Mouse (Mus musculus) B cell, adult 2 months (primary cell): ENCODE data around the gene Chchd10.
A peak's percentile ranks its signal among the peaks of the same experiment; 100 is the strongest.
"Not testable (repeated sequence)": the region's sequence is repeated elsewhere in the genome, so short reads cannot be mapped to it uniquely, and the experiment has no call there.

Experiments
- DNase-seq, 2 experiments: peaks; one replicate each; pipeline ENCODE4 v3.0.0; 2022

The Chchd10 gene

DNA sequence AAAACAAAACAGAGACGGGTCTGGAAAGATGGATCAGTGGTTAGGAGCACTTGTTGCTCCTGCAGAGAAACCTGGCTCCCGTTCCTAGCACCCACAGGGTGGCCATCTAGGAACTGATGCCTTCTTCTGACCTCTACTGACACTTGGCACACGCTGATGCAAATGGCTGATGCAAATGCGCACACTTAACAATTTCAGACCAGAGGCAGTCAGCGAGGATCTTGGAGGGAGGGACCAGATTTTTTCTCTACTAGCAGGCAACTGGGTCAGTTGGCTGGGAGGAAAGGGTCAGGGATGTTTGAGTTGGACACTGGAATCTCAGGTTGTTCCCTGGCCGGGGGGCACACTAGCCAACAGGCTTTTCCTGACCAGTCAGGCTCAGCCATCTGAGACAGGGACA, at the start of gene Chchd10:
Gene Chchd10, plus strand, starts transcription at position 240 of the 400 bp plus-strand sequence.
- no peak for DNase-seq

DNA sequence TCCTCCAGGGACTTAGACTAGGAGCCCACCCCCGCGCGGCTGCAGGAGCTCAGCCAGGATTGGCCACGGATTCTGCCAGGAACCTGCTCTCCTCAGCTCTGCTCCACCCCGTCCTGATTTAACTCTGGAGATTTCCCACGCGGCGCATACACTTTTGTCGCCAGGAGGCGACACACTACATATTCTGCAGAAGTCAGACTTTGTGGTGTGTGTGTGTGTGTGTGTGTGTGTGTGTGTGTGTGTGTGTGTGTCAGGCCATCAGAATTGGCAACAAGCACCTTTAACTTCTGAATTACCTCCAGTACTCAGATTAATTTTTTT, 49.7 kb upstream of the Chchd10 start:
- peak; percentile 80 to 81 for DNase-seq

DNA sequence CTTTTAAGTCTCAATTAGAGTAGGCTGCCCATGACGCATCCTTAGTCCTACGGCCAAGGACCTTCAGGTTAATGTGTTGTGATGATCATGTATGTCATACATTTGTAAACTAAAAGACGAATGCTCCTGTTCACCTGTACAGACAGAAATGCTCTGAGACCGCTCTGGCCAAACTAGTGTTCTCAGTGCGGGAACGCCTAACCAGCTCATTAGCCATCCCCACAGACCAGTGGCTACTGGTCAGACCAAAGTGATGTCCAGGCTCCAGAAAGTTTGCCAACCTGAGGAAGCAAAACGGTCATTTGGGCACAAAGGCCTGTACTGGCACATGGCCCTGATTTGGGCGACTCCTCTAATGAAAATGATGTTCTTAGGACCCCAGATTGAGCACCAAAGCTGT, 48.2 kb upstream of the Chchd10 start:
- no peak for DNase-seq

DNA sequence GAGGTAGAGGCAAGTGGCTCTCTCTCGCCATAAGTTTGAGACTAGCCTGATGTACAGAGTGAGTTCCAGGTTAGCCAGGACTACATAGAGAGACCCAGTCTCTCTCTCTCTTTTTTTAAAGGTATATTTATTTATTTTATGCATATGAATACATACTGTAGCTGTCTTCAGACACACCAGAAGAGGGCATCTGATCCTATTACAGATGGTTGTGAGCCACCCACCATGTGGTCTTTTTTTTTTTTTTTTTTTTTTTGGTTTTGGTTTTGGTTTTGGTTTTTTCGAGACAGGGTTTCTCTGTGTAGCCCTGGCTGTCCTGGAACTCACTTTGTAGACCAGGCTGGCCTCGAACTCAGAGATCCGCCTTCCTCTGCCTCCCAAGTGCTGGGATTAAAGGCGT, 45.4 kb upstream of the Chchd10 start:
- DNase-seq, result not testable (repeated sequence)

DNA sequence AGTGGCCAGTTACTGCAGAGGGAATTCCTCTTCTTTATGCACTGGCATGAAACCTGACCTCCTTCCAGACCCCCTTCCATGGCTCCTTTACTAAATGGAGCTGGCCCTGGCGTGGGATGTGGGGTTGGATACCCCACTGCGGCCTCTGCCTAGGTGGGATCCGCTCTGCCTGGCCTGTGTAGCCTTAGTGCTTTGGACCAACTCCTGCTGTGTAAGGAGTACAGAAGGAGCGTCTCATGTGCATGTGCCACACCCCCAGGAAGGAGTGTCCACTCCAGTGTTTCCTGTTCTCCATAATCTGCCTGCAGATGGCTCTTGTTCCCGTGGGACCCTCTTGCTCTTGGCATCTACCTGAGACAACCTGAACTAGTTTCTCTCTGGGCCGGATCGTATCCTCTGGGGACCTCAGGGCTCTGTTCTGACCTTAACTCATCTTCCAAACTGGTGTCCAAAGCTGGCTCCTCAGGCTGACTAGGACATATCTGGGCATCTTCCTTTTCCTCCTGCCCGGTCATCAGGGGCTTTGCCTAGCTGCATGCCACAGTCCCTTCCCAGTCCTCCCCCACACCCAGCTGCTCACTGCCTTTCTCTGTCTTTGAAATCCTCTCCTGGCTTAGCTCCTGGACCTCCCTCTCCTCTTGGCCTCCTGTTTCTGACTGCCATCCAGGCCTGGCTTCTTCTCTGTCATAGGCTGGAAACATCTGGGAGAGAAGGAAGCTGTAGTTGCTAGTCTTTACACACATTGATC, 43.4 kb upstream of the Chchd10 start:
- DNase-seq, result no peak

DNA sequence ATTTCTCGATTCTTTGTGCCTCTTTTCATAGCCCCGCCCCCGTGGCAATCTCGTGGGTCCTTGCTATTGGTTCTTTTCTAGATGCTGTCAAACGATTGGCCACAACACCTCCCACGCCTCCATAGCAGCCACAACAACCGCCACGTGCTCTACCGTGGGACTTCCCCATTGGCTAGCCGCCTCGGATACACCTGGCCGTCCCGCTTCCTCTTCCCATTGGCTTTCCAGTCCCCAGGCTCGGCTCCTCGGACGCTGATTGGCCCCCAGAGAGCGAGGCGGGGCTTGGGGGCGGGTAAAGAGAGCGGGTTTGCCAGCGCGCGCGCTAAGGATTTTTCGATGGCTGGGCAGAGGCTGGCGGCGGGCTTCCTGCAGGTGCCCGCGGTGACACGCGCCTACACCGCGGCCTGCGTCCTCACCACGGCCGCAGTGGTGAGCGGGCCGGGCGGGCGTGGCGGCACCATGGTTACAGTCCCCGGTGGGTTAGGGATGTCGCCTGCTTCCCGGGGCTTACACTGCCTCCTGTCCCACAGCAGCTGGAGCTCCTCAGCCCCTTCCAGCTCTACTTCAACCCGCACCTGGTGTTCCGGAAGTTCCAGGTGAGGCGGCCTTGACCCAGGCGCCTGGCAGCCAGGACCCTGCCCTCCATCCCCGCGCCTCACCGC, 39.7 kb upstream of the Chchd10 start, which contains the start of gene Derl3:
Gene Derl3, plus strand, starts transcription at position 325 of the 662 bp plus-strand sequence.
- peak; percentile 96 to 97 for DNase-seq

DNA sequence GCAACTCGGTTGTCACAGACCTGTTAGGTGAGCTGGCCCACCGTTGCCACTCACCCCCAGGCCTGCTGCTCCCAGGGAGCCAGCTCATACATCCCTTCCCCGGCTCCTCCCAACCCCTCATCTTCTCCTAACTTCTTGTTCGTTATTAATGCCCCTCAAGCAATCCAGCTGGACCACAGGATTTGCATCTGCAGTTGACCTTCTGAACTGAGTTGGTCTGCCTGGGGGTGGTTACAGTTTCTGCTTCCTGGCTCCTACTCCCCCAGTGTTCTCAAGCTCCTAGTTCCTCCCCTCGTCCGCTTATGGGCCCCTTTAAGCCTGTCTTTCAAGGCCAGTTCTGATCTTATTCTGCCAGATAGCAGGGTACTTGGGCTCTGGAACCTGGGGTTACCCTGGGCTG, 38.3 kb upstream of the Chchd10 start:
- peak in 1 of 2 experiments; percentile 12 for DNase-seq

DNA sequence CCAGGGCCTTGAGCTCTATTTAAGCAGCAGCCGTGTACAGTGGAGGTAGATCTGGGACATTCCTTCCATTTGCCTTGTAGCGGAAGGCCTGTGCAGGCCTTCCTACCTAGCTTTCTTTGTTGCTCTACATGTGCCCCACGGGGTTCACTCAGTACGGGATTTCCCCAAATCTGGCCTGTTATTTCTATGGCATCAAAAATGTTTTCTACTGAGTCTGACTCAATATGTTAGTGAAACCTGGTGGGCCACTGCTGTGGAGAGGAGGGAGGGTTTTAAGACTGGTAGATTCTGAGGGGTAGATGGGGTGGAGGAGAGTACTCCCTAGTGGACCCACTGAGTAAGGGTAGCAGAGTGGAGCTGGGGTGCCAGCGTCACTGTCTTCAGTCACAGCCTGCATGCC, 37.2 kb upstream of the Chchd10 start:
- no peak for DNase-seq

DNA sequence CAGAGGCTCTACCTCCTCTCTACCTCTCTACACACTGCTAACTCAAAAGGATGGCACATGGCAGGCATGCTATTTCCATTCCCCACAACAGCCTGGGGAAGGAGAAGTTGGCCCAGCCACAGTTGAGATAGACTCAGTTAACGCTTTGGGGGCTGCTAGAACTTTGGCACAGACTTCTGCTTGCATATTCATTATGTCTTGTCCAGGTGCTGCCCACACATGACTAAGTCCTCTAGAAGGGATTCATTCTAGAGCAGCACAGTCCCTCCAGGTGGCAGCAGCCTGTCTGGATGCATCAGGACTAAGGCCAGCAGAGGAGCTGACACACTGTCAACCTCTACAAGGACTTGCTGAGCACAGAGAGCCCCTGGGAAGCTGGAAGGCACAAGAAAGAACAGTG, 36.7 kb upstream of the Chchd10 start:
- no peak for DNase-seq

DNA sequence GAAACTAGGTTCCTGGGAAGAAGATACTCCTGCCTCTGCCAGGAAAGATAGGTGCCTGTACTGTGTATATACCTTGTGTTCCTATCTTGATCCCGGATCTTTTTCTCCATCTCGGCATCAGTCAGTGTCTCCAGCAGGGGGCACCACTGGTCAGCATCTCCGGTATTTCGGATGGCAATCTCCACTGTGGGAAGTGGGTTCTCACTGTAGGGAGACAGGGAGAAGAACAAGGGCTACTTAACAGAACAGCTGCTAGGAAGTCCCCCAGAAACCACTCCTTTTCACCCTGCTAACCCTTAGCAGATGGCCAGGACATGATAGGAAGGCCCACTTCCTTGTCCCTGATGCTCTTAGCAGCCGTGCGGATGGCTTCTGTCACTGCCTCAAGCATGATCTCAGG, 35.6 kb upstream of the Chchd10 start:
- DNase-seq, result peak; percentile 69 to 71

DNA sequence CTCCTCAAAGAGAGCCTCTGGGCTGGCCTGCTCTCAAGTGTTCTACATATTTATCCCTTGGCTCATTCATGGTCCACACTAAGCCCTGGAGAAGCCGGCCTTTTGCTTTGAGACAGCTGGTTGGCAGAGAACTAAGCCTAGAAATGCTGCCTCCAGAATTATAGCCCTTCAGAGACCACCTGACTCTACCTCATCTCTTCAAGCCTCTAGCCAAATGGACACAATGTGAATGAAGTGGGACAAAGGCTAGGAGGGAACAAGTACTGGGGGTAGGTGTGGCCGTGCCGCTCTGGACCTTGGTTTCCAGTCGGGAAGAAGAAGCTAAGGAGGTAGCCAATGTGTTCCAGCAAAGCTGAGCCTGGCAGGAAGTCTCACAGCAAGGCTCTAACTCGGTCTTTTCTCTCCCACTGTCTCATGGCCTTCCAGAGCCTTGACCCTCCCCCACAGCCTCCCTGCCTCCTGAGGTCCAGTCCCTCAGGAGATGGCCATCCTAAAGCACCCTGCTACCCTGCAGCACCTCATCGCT, 34.8 kb upstream of the Chchd10 start:
- no peak for DNase-seq

DNA sequence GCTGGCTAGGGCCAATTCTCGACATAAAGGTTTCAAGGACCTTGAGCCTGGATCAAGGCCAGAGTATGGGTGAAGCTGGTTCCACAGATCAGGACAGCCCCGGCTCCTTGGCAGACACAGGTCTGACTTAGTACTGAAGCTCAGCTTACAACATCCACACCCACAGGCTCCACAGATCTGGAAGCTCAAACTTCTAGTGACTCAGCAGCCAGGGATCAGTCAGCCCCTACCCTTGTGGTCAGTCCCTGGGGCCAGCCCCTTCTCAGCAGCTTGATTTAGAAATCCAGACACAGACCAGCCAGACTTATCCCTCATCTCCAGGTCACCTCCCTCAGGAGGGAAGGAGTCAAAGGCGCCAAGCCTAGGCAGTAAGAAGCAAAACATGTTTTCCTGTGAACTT, 34.1 kb upstream of the Chchd10 start:
- no peak for DNase-seq

DNA sequence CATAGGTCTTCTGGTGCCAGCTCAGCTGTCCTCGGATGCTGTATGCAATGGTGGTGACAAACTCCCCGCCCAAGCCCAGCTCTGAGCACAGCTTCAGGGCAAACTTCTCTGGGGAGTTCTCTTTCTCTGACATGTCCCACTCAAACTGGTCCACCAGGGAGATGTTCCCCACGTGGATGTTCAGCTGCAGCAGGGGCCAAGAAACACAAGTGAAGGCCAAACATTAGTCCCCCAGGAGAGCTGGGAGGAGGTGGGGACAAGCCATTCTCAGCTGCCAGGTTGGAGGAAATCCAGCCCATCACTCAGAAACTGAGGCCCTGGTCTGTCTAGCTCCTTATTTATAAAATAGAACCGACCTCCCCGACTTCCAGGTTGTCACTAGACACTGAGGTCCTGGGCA, 28.5 kb upstream of the Chchd10 start:
- DNase-seq, result no peak

DNA sequence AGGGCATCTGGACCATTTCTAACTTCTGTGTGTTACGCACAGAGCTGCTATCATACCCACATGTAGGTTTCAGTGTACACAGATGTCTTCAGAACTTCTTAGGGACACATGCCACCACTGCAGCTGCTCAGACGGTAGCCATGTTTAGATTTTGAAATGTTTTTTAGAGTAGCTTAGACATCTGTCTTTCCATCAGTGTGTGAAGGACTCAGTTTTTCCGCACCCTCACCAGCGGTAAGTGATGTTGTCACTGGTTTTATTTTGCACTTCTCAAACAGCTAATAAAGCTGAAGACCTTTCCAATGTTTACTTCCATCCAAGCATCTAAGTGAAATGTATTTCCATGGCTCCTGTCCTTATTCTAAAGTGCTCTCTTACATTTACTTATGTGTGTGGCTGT, 26.0 kb upstream of the Chchd10 start:
- DNase-seq, result no peak

DNA sequence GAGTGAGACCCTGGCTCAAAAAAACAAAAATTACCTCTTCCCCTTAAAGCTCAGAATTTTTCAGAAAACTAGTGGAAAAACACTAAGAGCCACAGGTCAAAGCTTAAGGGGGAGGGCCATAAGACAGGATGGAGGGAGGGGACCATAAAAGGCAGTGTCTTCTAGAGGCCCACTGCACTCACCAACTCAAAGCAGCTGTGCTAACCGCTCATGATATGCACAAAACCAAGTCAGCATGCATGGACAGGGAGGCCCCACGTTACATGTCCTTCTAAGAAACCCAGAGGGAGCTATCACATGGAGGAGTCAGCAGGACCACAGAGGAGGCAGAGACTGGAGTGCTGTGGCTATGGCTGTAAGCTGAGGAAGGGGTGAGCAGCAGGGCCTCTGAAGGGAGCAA, 22.2 kb upstream of the Chchd10 start:
- DNase-seq, result no peak

DNA sequence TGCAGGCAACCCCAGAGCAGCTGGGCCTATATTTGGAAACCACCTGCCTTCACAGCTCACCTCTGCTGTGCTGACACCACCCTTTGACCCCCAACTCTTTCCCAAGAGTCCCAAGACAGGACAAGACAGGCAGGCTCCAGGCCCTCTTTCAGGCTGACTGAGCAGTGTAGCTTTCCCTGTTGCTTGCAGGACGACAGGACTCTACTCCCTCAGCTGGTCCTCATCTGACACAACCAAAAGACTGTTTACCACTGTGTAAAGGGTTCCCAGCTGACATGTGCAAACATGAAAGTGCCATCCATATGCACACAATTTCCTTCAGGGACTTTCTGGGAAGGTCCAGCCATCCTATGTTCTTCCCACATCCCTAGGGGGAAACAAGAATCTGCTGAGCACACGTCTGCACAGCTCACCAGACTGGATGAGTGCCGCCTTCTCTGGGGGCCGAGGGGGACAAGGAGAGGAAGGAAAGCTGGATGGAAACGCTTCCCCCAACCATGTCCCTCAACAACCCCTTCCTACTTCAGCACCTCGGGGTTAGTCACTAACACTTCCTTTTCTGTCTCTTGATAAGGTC, 19.8 kb upstream of the Chchd10 start:
- DNase-seq, result no peak

DNA sequence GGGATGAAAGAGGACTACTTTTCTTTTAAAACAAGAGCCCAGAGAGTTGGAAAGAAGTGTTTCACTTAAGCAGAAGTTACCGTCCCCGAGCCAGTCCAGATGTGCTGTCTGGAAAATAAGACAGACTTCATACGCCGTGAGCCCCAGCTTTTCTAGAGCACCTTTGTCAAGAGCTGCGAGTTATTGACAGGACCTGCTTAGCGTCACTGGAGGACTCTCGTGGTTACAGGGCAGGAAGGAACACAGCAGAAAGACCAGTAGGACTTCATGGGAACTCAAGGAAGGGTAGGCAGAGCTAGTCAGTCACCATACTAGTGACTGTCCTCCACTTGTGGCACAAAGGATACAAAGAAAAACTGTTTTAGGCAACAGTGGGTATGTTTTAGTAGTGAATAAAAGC, 17.4 kb upstream of the Chchd10 start:
- no peak for DNase-seq

DNA sequence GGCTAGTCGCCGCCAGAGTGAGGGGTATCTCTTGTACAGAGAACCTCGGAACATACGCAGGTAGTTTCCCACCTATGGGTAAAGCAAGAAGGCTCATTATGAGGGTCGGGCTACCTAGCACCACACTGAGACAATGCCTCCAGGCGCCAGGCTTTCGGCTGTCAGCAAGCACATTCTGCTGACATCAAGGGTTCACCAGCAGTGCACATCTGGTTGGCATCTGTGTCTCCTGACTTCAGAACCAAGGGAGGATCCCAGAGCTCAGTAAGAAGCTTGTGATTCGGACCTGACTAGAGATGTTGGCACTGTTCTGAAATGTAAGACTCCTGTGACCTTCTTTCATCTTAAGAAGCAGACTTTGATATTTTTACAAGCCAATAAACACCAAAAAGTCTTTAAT, 16.1 kb upstream of the Chchd10 start:
- DNase-seq, result no peak

DNA sequence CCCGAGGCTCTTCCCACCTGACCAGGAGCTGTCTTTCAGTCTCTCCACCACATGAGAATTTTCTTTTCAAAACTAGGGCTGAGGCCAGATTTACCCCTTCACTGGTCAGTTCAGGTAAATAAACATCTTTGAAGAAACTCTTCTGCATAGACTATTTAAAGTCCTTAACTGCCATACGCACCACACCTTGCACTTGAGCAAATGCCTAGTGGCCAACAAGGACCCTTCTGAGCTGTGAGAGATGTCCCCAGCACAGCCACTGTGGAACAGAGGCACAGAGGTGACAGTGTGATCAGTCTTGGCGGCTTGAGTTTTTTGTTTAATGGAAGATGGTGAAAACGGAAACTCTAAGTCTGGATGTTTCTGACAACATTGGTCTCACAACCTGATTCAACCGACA, 13.9 kb upstream of the Chchd10 start:
- DNase-seq, result no peak

DNA sequence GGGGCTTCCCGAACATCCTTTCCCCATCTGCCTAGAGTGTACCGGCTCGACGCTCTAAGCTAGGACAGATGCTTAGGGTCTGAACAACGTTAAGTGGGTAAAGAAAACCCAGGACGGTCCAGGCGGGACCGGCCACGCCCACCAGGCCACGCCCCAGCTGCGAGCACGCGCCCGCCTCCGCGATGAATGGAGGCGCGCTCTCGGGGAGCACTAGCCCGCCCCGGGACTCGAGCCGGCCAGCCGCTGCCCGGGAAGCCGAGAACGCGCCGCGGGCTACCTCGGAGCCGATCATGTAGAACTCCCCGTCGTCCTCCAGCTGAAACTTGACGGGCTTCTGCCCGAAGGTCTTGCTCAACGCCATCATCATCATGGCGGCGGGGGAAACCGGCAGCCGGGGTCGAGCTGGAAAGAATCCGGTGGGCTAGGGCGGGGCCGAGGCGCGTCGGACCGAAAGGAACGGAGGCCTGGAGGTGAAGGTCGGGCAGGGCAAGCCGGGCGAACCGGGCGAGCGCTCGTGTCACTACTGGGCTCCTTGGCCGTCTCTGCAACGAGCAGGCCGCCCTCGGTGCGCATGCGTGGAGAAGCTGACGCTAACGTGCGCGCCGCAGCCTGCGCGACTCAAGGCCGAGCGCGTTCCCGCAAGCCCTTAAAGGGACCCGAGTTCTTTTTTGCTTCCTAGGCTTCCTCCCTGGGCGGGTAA, 11.8 kb upstream of the Chchd10 start, which contains the start of gene Smarcb1:
Gene Smarcb1, minus strand, starts transcription at position 592 of the 700 bp plus-strand sequence.
- peak; percentile 94 to 96 for DNase-seq

DNA sequence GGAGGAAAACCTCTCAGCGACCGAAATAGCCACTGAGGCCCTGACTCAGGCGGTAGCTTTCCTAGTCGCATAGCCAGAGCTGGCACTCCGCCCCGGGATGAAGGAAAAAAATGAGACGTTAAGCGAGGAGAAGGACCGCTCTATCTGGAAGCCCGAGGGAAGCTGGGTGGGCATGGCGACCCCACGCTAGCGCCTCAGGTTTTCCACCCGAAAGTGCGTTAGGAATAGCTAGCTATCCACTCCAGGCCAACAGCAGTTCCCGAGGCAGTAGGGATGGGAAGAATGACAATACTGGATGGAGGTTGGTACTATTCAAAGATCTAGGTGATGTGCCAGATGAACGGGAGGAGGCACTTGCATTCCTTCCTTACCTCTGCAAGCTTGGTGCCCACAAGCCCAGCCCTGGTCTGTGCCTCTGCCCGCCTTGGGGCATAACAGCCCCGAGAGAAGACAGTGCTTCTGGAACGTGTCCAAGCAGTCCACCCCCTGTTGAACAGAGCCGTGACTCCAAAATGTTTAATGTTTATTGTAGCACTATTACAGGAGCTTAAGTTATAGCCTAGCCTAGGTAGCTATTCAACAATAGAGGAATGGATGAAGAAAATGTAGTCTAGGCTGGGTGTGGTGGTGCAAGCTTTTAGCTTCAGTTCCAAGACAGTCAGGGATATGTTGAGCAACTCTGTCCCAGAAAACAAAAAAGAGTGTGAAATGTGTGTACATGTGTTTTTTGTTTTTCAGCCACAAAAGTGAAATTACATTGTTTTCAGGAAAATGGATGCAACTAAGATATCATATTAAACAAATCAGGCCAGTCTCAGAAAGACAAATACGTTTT, 11.0 kb upstream of the Chchd10 start:
- DNase-seq, result no peak

DNA sequence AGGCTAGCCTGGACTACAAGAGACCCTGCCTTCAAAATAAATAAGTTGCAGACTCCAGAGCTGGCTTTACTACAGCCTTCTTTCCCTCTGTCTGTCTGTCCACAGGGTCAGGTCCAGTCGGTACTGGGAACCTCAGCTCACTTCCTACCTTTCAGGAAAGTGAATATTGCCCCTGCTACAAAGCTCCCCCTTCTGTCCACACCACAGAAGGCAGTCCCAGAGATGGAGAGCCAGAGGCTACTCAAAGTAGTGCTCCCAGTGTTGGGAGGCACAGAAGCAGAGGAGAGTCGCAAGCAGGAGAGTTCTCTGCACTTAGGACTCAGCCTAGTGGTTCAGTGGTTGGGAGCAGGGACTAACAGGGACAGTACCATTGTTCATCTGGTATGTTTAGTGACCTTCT, 8.6 kb upstream of the Chchd10 start:
- no peak for DNase-seq

DNA sequence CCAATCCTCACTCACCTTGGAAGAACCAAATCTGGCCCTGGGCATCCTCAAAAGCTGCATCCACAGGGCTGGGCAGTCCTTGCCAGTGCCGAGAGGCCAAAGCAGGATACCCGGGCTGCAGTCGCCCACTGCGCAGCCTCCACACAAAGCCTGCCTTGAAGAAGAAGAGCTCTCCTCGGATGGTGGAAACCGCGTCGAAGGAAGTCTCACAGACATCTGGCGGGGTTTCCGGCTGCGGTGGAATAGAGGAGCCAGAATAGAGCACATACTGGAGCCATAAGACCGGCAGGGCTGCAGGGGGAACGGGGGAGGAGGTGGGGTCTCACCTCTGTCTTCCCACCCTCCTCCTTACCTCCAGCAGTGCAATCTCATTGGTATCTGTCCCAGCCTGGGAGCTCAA, 6.5 kb upstream of the Chchd10 start:
- DNase-seq, result no peak
